Mouse (Mus musculus): ENCODE data around the gene Tomm20. TPM values are rescaled to one million over a fixed set of nuclear protein-coding genes. Genes with fewer than 3 reads are reported as not detected.

Tomm20 gene
- total and polyA plus RNA-seq, 3 experiments = 133 to 1,504 (median 432) TPM

- H3K4me1 ChIP-seq (ENCODE audit: insufficient read depth, low read depth, low read length) = peaks cover 55% of the 10 kb centered on the region
- peak; percentile 23 for ATAC-seq (ENCODE audit: extremely low read depth, insufficient number of reproducible peaks, low FRiP score, poor library complexity, severe bottlenecking)
- H3K4me3 ChIP-seq (ENCODE audit: low read depth, low read length) = no peak overlapping the region
- DNase-seq (ENCODE audit: low spot score) = no peak
- peaks cover 6% of the 10 kb centered on the region; the same call in 1 of the 2 replicates for H3K27me3 ChIP-seq (ENCODE audit: insufficient read depth, low read length)
- H3K36me3 ChIP-seq (replicated peaks) = peaks cover 6% of the 10 kb centered on the region
- no peaks in the 10 kb centered on the region for H3K9me3 ChIP-seq (replicated peaks)
- peak; percentile 70 for TF ChIP-seq TAL1 (conservative IDR thresholded peaks at IDR 0.05; ENCODE audit: low read depth, low read length)
- TF ChIP-seq CTCF (IDR thresholded peaks at IDR 0.05; ENCODE audit: low read depth, low read length) = no peak
Measured at GRCm38 (mm10) chr8:126973686-126974265, 28.1 kb upstream of the Tomm20 start.

GRCm38 (mm10) chr8:126972649-126973048 lies 27.0 kb upstream of the Tomm20 start:
- TF ChIP-seq POLR2AphosphoS5 (IDR thresholded peaks at IDR 0.05; ENCODE audit: insufficient replicate concordance, low read depth, low read length) = no peak
- no peak for TF ChIP-seq GATA1 (IDR thresholded peaks at IDR 0.05; ENCODE audit: borderline replicate concordance, low read length)
- no peak for TF ChIP-seq GATA2 (IDR thresholded peaks at IDR 0.05; ENCODE audit: borderline replicate concordance, low read depth, low read length)
- TF ChIP-seq TAL1 (conservative IDR thresholded peaks at IDR 0.05; ENCODE audit: low read depth, low read length) = no peak
- TF ChIP-seq CTCF (IDR thresholded peaks at IDR 0.05; ENCODE audit: low read depth, low read length) = no peak
- no peak for DNase-seq (ENCODE audit: low spot score)
- H3K27me3 ChIP-seq (ENCODE audit: insufficient read depth, low read length) = peaks cover 6% of the 10 kb centered on the region; the same call in 1 of the 2 replicates
- no peak for ATAC-seq (ENCODE audit: extremely low read depth, insufficient number of reproducible peaks, low FRiP score, poor library complexity, severe bottlenecking)
- H3K4me1 ChIP-seq (ENCODE audit: insufficient read depth, low read depth, low read length) = peaks cover 62% of the 10 kb centered on the region
- H3K9me3 ChIP-seq (replicated peaks) = no peaks in the 10 kb centered on the region
- H3K4me3 ChIP-seq (ENCODE audit: low read depth, low read length) = no peak overlapping the region
- H3K36me3 ChIP-seq (replicated peaks) = peaks cover 17% of the 10 kb centered on the region

GRCm38 (mm10) chr8:126972102-126972501 lies 26.5 kb upstream of the Tomm20 start:
- ATAC-seq (ENCODE audit: extremely low read depth, insufficient number of reproducible peaks, low FRiP score, poor library complexity, severe bottlenecking) = no peak
- DNase-seq (ENCODE audit: low spot score) = no peak
- peaks cover 68% of the 10 kb centered on the region for H3K4me1 ChIP-seq (ENCODE audit: insufficient read depth, low read depth, low read length)
- H3K27me3 ChIP-seq (ENCODE audit: insufficient read depth, low read length) = peaks cover 5% of the 10 kb centered on the region; the same call in 1 of the 2 replicates
- peaks cover 22% of the 10 kb centered on the region for H3K36me3 ChIP-seq (replicated peaks)
- TF ChIP-seq GATA2 (IDR thresholded peaks at IDR 0.05; ENCODE audit: borderline replicate concordance, low read depth, low read length) = no peak
- TF ChIP-seq TAL1 (conservative IDR thresholded peaks at IDR 0.05; ENCODE audit: low read depth, low read length) = no peak
- TF ChIP-seq GATA1 (IDR thresholded peaks at IDR 0.05; ENCODE audit: borderline replicate concordance, low read length) = no peak
- no peak for TF ChIP-seq CTCF (IDR thresholded peaks at IDR 0.05; ENCODE audit: low read depth, low read length)
- TF ChIP-seq POLR2AphosphoS5 (IDR thresholded peaks at IDR 0.05; ENCODE audit: insufficient replicate concordance, low read depth, low read length) = no peak
- no peaks in the 10 kb centered on the region for H3K9me3 ChIP-seq (replicated peaks)
- no peak overlapping the region for H3K4me3 ChIP-seq (ENCODE audit: low read depth, low read length)

GRCm38 (mm10) chr8:126971314-126971664 lies 25.6 kb upstream of the Tomm20 start:
- TF ChIP-seq GATA2 (IDR thresholded peaks at IDR 0.05; ENCODE audit: borderline replicate concordance, low read depth, low read length) = no peak
- no peak for TF ChIP-seq GATA1 (IDR thresholded peaks at IDR 0.05; ENCODE audit: borderline replicate concordance, low read length)
- TF ChIP-seq CTCF (IDR thresholded peaks at IDR 0.05; ENCODE audit: low read depth, low read length) = no peak
- TF ChIP-seq TAL1 (conservative IDR thresholded peaks at IDR 0.05; ENCODE audit: low read depth, low read length) = no peak
- no peak for TF ChIP-seq POLR2AphosphoS5 (IDR thresholded peaks at IDR 0.05; ENCODE audit: insufficient replicate concordance, low read depth, low read length)
- DNase-seq (ENCODE audit: low spot score) = no peak
- no peaks in the 10 kb centered on the region for H3K9me3 ChIP-seq (replicated peaks)
- no peaks in the 10 kb centered on the region for H3K27me3 ChIP-seq (ENCODE audit: insufficient read depth, low read length)
- ATAC-seq (ENCODE audit: extremely low read depth, insufficient number of reproducible peaks, low FRiP score, poor library complexity, severe bottlenecking) = no peak
- H3K4me1 ChIP-seq (ENCODE audit: insufficient read depth, low read depth, low read length) = peaks cover 74% of the 10 kb centered on the region
- H3K4me3 ChIP-seq (ENCODE audit: low read depth, low read length) = peak overlapping the region; percentile 99
- H3K36me3 ChIP-seq (replicated peaks) = peaks cover 30% of the 10 kb centered on the region

- Histone ChIP-seq H3K9me3 (replicated peaks) (no peaks in the 10 kb centered on the region), H3K4me1 (ENCODE audit: insufficient read depth, low read depth, low read length) (peaks cover 77% of the 10 kb centered on the region), H3K4me3 (ENCODE audit: low read depth, low read length) (peak within 1 kb of the TSS; percentile 99), H3K27me3 (ENCODE audit: insufficient read depth, low read length) (no peaks in the 10 kb centered on the region), H3K36me3 (replicated peaks) (peaks cover 36% of the 10 kb centered on the region)
- ATAC-seq (ENCODE audit: extremely low read depth, insufficient number of reproducible peaks, low FRiP score, poor library complexity, severe bottlenecking) (peak; percentile 98), DNase-seq (ENCODE audit: low spot score) (peak; percentile 84)
- TF ChIP-seq TAL1 (conservative IDR thresholded peaks at IDR 0.05; ENCODE audit: low read depth, low read length) = no peak
- TF ChIP-seq CTCF (IDR thresholded peaks at IDR 0.05; ENCODE audit: low read depth, low read length) = no peak
- no peak for TF ChIP-seq GATA2 (IDR thresholded peaks at IDR 0.05; ENCODE audit: borderline replicate concordance, low read depth, low read length)
- no peak for TF ChIP-seq POLR2AphosphoS5 (IDR thresholded peaks at IDR 0.05; ENCODE audit: insufficient replicate concordance, low read depth, low read length)
- TF ChIP-seq GATA1 (IDR thresholded peaks at IDR 0.05; ENCODE audit: borderline replicate concordance, low read length) = no peak
Measured at GRCm38 (mm10) chr8:126970579-126971313, 25.1 kb upstream of the Tomm20 start, which contains the start of gene Rbm34. Gene Rbm34, minus strand, starts transcription at chr8:126971071.

- H3K36me3 ChIP-seq (replicated peaks) = peaks cover 48% of the 10 kb centered on the region
- H3K9me3 ChIP-seq (replicated peaks) = no peaks in the 10 kb centered on the region
- ATAC-seq (ENCODE audit: extremely low read depth, insufficient number of reproducible peaks, low FRiP score, poor library complexity, severe bottlenecking) (no peak), DNase-seq (ENCODE audit: low spot score) (no peak)
- H3K4me3 ChIP-seq (ENCODE audit: low read depth, low read length) = peak overlapping the region; percentile 99; the same call in 1 of the 2 replicates
- TF ChIP-seq POLR2AphosphoS5 (IDR thresholded peaks at IDR 0.05; ENCODE audit: insufficient replicate concordance, low read depth, low read length) (no peak), CTCF (IDR thresholded peaks at IDR 0.05; ENCODE audit: low read depth, low read length) (no peak), GATA2 (IDR thresholded peaks at IDR 0.05; ENCODE audit: borderline replicate concordance, low read depth, low read length) (no peak), TAL1 (conservative IDR thresholded peaks at IDR 0.05; ENCODE audit: low read depth, low read length) (no peak)
- no peaks in the 10 kb centered on the region for H3K27me3 ChIP-seq (ENCODE audit: insufficient read depth, low read length)
- peaks cover 72% of the 10 kb centered on the region for H3K4me1 ChIP-seq (ENCODE audit: insufficient read depth, low read depth, low read length)
Measured at GRCm38 (mm10) chr8:126969546-126969945, 23.9 kb upstream of the Tomm20 start.
